13 mouse cellular contexts compared by ENCODE assay signal in the genomic region with DNA sequence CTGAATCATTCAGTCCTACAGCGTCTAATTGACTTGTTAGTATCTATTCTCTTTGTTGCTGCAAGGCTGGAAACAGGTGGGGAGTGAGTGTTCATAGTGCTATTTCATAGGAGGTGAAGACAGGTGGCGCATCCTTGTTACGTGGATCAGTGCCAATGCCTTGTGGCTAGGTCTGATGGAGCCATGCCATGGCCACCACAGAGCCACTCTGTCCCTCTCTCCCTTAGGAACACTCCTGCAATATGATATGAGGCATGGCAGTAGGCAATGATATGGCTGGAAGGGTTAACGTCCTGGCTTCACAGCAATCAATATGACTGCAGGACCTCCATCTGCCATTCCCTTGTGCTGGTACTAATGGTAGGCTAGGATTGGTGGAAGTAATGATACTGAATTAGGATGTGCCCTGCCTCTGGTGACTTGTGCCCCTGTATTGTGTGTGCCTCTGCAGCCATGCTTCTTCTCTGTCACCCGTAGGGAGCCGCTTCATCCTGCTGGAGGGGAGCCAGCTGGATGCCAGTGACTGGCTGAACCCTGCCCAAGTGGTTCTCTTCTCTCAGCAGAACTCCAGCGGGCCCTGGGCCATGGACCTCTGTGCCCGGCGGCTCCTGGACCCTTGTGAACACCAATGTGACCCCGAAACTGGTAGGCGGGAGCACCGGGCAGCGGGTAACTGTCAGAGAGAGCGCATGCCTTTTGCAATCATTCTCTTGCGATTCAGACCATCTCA.
A peak's percentile ranks its signal among the peaks of the same experiment; 100 is the strongest.
DNase-seq lines count a peak whose midpoint lies in the region; ATAC-seq lines count a peak whose summit lies in the region.
"Had no signal": no experiment of that assay in that cellular context is flagged by ENCODE, and none has a peak within 500 bp of the region (broad histone marks: within the 10 kb centered on the region; RNA-seq: fewer than 3 reads in every experiment).

No protein-coding gene starts in this region.

- H3K9me3 ChIP-seq in forebrain, embryonic 10.5 days, result no peaks in the 10 kb centered on the region

- intact Hi-C loops in left cerebral cortex, postnatal 4 days (cut with DNase I), result loop anchor here (10.0 kb wide), 1 partner anchor 766 kb away; no protein-coding TSS in a partner anchor

- H3K36me3 ChIP-seq in forebrain, embryonic 10.5 days (replicated peaks), result peaks cover 41% of the 10 kb centered on the region

- no peak overlapping the region for H3K4me3 ChIP-seq in forebrain, embryonic 10.5 days

- ATAC-seq in cerebellum, adult (ENCODE audit: insufficient number of reproducible peaks, low FRiP score, low TSS enrichment), result peak; percentile 83

- peak; percentile 21 for DNase-seq in gastrocnemius, postnatal 10 days
- no peak for DNase-seq in gastrocnemius, postnatal 25 days
- DNase-seq in left cerebral cortex, postnatal 4 days, result peak; percentile 85
- DNase-seq in left cerebral cortex, adult 8-10 months (ENCODE audit: low spot score in 2 of 2), result no peak
- peak; percentile 82 to 85 for DNase-seq in cerebellum, postnatal 36 days
- DNase-seq in forebrain, embryonic 10.5 days (ENCODE audit: extremely low spot score, low spot score), result no peak
- no peak for DNase-seq in urinary bladder, adult 18-20 months (ENCODE audit: low spot score in 2 of 2)
- DNase-seq: adrenal gland, adult 2 months; kidney, adult 18-20 months; right cerebral cortex, adult 18-20 months had no signal

- no peaks in the 10 kb centered on the region for H3K4me1 ChIP-seq in forebrain, embryonic 10.5 days

- WGBS in forebrain, embryonic 10.5 days, result 95% methylated on average over 15 of the region's 15 CpGs

- H3K27ac ChIP-seq in forebrain, embryonic 10.5 days, result no peak overlapping the region
- H3K27ac ChIP-seq: liver, embryonic 14.5 days; macrophage had no signal

- no peaks in the 10 kb centered on the region for H3K27me3 ChIP-seq in forebrain, embryonic 10.5 days (ENCODE audit: poor library complexity, severe bottlenecking)

Comparison
In these comparisons a context has a peak if more than half of its experiments do, and no peak if none do; other contexts are left out.
1. DNase-seq: peak in gastrocnemius, postnatal 10 days (single experiment), left cerebral cortex, postnatal 4 days (single experiment) and cerebellum, postnatal 36 days (2 of 2); none in gastrocnemius, postnatal 25 days (single experiment), left cerebral cortex, adult 8-10 months (0 of 2), forebrain, embryonic 10.5 days (single experiment) and urinary bladder, adult 18-20 months (0 of 2).